Mouse (Mus musculus) left cerebral cortex, postnatal 14 days (tissue): ENCODE data around the gene Ptpre. TPM values are rescaled to one million over a fixed set of nuclear protein-coding genes. Genes with fewer than 3 reads are reported as not detected.
"Not testable (repeated sequence)": the region's sequence is repeated elsewhere in the genome, so short reads cannot be mapped to it uniquely, and the experiment has no call there.

Source experiments
- DNase-seq, 2 experiments: peaks; one replicate each; pipeline ENCODE4 v3.0.0; 2021 to 2022; ENCODE audit warnings: low spot score in 2 of 2, mixed read lengths in 1 of 2
- intact Hi-C: fragments of 180-260 bp; cut with DNase I; formaldehyde crosslinking; loops from one replicate; pipeline ENCODE4 v1.15.1; 2025
- total RNA-seq, 2 experiments: library from RNA; stranded (reverse); gene quantifications; 2 replicates each; pipeline ENCODE4 v1.2.3; 2021

Gene Ptpre
- total RNA-seq, 2 experiments from 2014 or later = 23.7 to 31.2 TPM

- no peak for DNase-seq
- intact Hi-C loops = no loop called here
Observed at GRCm38 (mm10) chr7:135568550-135568949, 31.3 kb downstream of the Ptpre start.

DNA sequence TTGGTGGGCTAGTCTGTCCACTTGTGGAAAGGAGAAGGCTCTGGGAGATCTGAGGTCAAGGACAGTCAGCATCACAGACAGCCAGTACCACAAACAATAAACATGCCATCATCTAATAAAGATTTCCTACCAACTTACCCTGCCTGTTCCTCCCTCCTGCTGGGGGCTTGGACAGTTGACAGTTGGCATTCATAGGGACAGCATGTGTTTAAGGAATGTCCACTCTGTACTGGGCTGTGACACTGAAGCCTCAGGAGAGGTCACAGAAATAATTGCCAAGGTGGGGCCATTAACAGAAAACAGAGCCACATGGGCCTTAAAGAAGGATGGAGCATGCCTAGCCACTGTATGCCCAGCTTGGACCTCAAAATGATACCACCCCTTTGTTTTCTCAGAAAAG, 34.1 kb downstream of the Ptpre start:
- DNase-seq = no peak
- intact Hi-C loops = no loop called here

GRCm38 (mm10) chr7:135571951-135572559, 34.8 kb downstream of the Ptpre start:
- intact Hi-C loops = no loop called here

GRCm38 (mm10) chr7:135575319-135576069, 38.2 kb downstream of the Ptpre start:
- intact Hi-C loops, DNase-seq: not testable (repeated sequence)

More at GRCm38 (mm10) chr7:135571951-135572559, 34.8 kb downstream of the Ptpre start:
- no peak for DNase-seq

GRCm38 (mm10) chr7:135576329-135576728, 39.0 kb downstream of the Ptpre start:
- DNase-seq = no peak
- intact Hi-C loops = no loop called here

DNA sequence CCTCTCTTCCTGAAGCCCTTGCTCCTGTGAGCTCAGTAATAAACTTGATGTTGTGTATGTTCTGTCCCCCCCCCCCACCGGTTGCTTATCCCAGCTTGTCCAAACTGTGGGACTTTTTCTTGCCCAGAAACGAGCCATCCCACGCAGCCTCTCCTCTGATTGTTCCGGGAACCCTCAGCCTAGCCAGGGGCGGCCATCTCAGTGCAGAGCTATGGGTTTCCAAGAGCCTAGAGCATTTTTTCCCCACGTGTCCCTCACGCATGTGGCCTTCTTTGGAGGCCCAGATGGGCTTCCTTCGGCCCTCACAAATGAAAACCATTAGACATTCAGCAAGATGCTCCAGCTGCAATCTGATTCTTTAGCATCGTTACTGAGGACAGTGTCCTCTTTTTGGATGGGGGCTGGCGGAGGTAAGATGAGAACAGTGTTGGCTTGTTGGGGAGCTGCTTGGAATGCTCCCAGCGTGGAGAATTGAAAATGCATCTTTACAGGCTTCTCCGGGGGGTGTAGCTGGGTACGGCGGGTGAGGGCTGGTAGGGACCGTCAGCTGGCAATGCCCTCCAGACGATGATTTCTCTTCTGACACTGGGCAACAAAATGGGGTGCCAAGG, 41.5 kb downstream of the Ptpre start:
- intact Hi-C loops = no loop called here
- DNase-seq = peak; percentile 39 to 62

DNA sequence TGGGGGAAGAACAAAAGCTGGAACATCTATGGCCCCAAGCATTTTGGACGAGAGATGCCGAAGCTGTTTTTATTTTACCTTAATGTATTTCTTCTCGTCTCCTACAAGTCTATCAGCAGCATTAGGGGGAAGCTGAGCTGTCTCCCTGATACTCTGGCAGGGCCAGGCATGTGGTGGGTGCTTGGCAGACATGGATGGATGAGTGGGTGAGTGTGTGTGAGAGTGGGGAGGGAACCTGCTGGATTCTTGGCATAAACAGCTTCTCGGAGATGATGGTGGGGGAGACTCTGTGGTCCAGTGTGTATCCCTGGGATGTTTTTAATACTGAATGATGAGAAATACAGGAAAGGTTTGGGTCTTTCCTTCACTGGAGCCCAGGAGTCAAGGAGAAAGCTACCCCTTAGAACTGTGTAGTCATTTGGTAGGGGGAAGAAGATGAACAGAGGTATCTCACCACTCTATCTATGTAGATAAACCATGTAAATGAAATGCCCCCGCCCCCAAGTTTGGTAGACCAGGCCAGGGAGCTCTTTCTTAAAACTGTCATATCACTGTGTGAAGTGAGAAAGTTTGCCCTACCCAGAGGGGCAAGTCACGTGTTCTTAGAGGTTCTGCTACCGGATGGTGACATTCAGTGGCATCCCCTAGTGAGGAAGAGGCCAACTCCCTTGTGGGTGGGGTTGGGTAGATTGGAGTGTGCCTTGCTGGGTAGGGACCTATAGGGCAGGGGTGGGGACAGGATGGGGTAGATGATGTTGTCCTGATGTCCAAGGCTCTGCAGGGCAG, 43.2 kb downstream of the Ptpre start:
- DNase-seq = peak; percentile 49
- intact Hi-C loops = loop anchor here (5.0 kb wide), 1 partner anchor 33 kb away; no protein-coding TSS in a partner anchor

DNA sequence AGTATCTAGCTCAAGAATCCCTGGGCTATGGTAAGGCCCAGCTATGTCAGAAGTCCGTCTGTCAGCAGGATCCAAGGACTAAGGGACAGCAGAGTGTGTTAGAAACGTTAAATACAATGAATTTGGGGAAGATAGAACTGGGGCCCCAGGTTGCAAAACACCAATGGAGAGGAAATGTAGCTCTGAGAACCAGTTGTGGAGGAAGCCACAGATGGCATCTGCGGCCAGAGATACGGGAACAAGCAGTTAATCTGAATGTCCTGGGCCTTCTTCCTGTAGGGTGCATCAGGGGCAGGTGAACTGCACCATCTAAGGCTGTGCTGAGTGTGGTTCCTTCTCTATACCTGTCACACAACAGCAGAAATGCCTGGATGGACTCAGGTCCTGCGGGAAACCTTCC, 43.8 kb downstream of the Ptpre start:
- intact Hi-C loops = loop anchor here (5.0 kb wide), 1 partner anchor 34 kb away; no protein-coding TSS in a partner anchor
- DNase-seq = no peak

DNA sequence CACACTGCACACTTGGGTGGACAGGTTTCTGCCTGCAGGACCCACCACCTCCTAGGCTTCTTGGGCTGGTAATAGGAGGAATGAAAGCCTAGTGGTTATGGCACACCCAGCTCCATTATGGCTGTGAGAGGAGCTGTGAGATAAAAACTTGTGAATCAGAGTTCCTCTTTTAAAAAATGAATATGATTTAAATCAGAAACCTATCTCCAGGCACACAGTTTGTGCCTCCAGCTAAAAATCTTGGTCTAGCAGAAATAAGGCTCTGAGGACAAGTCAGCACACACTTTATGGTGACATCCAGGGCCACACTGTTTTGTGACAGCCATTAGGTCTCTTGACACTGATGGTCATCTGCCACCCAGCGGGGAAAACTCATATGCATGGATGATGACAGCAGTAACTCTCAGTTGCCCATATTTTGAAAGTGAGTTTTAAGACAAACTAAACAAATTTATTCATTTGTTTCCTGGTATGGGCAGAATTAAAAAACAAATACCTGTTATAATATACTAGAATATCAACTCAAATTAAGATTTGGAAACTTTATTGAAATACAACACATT, 47.9 kb downstream of the Ptpre start:
- no peak for DNase-seq
- intact Hi-C loops = no loop called here

DNA sequence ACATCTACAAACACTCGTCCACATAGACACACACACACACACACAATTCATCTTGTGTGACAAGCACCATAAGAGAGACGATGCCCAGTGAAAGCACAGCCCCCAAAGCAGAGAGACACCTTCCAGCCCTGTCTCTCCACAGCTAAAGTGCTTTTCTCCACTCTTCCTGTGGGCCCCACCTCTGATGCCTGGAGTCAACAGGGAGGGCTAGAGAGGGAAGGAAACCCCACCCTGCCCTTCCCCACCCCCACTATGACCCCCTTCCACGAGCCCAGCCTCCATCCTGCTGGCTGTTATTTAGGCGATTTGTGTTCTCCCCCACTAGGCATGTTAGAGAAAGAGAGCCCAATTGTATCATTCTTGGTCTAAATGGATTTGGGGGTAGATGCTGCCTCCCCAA, 49.1 kb downstream of the Ptpre start:
- intact Hi-C loops = no loop called here

DNA sequence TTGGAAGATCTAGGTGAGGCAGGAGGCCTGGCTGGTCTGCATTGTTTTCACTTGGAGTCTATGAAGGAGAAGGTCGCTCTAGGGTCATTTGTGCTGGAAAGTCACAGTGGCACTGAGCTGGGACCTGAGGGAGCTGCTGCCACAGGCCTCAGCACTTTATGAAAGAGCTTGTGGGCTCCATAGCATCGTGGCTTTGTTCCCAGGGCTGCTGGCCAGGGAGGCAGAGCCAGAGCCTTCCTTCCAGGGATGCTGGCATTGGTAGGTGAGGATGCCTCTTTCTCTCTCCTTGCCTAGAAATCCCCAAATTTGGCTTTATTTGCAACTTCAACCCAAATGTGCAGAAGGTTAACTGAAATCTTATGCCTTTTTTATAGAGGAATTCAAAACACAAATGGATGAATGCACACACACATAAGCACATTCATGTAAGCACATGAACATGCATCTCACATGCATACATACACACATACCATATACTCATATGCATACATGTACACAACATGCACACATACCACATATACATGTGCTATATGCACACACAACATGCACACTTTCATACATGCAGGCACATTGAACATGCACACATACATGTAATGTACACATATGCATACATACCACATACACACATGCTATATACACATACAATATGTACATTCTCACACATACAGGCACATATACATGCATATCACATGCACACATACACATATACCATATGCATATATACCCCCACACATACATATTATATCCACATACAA, 50.7 kb downstream of the Ptpre start:
- DNase-seq = no peak
- intact Hi-C loops = no loop called here

More for the DNA sequence above, 49.1 kb downstream of the Ptpre start:
- DNase-seq = no peak

GRCm38 (mm10) chr7:135588620-135589309, 51.5 kb downstream of the Ptpre start:
- intact Hi-C loops = no loop called here
- no peak for DNase-seq

- intact Hi-C loops = no loop called here
- DNase-seq = no peak
Observed at GRCm38 (mm10) chr7:135591461-135591860, 54.2 kb downstream of the Ptpre start.

DNA sequence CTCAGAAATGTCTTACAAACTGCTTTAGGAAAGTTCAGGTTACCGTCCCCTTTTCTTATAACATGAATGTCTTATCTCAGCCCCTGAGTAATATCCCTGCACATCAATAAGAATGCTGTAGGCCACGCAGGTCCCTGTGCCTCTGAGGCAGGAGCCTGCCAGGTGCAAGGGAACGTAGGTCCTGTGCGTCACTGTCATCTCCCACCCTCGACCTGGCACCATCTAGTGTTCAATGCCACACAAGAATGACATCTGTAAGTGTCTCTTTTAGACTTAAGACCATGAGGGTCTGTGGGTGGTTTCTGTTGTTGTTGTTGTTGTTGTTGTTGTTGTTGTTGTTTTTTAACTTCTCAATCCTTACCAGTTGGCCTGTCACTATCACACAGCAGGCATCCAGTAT, 56.0 kb downstream of the Ptpre start:
- intact Hi-C loops = no loop called here

DNA sequence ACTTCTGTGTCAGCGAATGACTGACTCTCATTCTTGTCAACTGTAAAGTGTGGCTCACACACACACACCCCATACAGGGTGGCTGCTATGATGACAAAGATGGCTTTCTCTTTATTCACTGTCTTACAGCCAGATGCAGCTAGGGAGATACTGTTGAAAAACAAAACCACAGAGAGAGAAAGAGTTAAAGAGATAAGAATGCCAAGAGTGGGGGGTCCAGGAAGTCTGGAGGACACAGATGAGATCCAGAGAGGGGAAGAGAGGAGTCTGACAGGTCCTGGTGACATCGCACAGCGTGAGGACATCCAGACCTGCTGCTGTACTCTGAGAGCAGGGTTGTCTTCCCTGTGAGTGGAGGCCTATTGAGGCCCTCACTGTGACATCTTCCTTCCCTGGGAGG, 56.5 kb downstream of the Ptpre start:
- no peak for DNase-seq
- intact Hi-C loops = no loop called here

More for the DNA sequence above, 56.0 kb downstream of the Ptpre start:
- DNase-seq = no peak

GRCm38 (mm10) chr7:135594676-135595075, 57.4 kb downstream of the Ptpre start:
- intact Hi-C loops = no loop called here
- no peak for DNase-seq

DNA sequence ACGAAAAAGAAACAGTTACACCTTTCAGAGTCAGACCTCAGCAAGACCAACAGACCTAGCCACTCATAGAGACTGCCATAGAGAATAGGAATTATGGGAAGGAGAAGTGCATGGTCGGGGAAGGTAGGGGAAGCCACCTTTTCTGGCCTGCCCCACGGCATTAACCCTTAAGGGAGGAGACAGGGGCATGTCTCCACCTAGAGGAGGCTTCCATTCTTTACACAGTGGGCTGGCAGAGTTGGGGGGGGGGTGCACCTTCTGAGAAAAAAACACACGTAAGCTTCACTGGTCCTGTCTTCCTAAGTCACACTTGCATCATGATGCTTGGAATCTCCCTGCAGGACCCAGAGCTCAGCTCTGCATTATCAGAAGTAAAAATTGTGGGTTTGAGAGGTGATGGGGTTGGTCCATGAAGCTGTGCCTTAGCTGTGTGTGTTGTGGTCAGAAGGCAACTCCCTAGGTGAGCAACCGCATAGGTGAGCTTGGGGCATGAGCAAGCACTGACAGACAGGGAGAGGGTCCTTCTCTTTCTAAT, 58.4 kb downstream of the Ptpre start:
- intact Hi-C loops = no loop called here
- no peak for DNase-seq

DNA sequence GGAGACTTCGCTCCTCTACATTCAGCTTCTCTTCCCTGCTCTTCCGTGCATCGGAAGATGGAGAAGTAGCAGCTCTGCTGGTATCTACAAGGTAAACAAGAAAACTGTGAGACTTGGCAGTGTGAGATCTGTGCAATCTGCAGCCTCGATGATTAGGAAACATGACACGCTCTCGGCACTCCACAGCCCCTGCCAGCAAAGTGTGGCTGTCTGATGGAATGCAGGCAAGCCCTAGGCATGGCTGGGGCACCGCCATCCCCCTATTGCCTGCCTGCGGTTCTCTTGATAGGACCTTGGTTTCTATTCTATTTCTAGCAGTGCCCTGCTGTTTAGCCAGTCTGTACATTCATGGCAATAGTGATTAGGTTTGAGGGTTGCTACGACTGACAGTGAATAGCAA, 59.7 kb downstream of the Ptpre start:
- intact Hi-C loops = no loop called here
- DNase-seq = no peak
